Mouse (Mus musculus): ENCODE data around the gene Zfp618. TPM values are rescaled to one million over a fixed set of nuclear protein-coding genes. Genes with fewer than 3 reads are reported as not detected.

The Zfp618 gene
- total and polyA plus RNA-seq, 3 experiments: not detected

- Histone ChIP-seq H3K4me3 (ENCODE audit: control insufficient read depth in 1 of 2, insufficient read depth in 1 of 2, low read depth in 2 of 2, low read length in 2 of 2) (no peak overlapping the region), H3K27me3 (ENCODE audit: control insufficient read depth in 1 of 2, insufficient read depth in 2 of 2, low read length in 2 of 2) (no peaks in the 10 kb centered on the region), H3K9me3 (replicated peaks; ENCODE audit: insufficient read depth, low read length) (no peaks in the 10 kb centered on the region), H3K79me2 (ENCODE audit: control insufficient read depth, insufficient read depth, low read length, poor library complexity) (no peaks in the 10 kb centered on the region), H3K27ac (ENCODE audit: control insufficient read depth, low read depth, low read length) (no peak overlapping the region), H3K4me1 (ENCODE audit: control insufficient read depth in 1 of 2, insufficient read depth in 2 of 2, low read length in 2 of 2) (no peaks in the 10 kb centered on the region), H3K36me3 (ENCODE audit: control insufficient read depth in 1 of 2, insufficient read depth in 2 of 2, low read length in 2 of 2) (no peaks in the 10 kb centered on the region), H3K9ac (ENCODE audit: control insufficient read depth, low read depth, low read length, poor library complexity, severe bottlenecking) (no peak overlapping the region)
- TF ChIP-seq GABPA (IDR thresholded peaks at IDR 0.05; ENCODE audit: low read depth, low read length) (no peak), CHD1 (IDR thresholded peaks at IDR 0.05; ENCODE audit: low read depth, low read length) (no peak), MAZ (IDR thresholded peaks at IDR 0.05; ENCODE audit: low read depth, low read length) (no peak), TCF12 (IDR thresholded peaks at IDR 0.05; ENCODE audit: low read depth, low read length) (no peak), MYB (IDR thresholded peaks at IDR 0.05; ENCODE audit: low read depth, low read length) (no peak), E2F4 (IDR thresholded peaks at IDR 0.05; ENCODE audit: borderline replicate concordance, low read depth, low read length) (no peak), POLR2AphosphoS5 (IDR thresholded peaks at IDR 0.05; ENCODE audit: borderline replicate concordance, low read depth, low read length) (no peak), GATA1 (IDR thresholded peaks at IDR 0.05; ENCODE audit: low read depth, low read length) (no peak), ZMIZ1 (IDR thresholded peaks at IDR 0.05; ENCODE audit: low read depth, low read length) (no peak), CTCF (IDR thresholded peaks at IDR 0.05 in 2 of 3, conservative IDR thresholded peaks at IDR 0.05 in 1 of 3; ENCODE audit: control insufficient read depth in 1 of 3, insufficient read depth in 1 of 3, low read depth in 2 of 3, low read length in 3 of 3, poor library complexity in 1 of 3, severe bottlenecking in 1 of 3) (no peak), MAX (IDR thresholded peaks at IDR 0.05; ENCODE audit: low read length) (no peak), USF2 (IDR thresholded peaks at IDR 0.05; ENCODE audit: borderline replicate concordance in 1 of 2, insufficient read depth in 1 of 2, low read depth in 1 of 2, low read length in 2 of 2) (no peak), ZC3H11A (IDR thresholded peaks at IDR 0.05; ENCODE audit: low read depth, low read length) (no peak), JUND (IDR thresholded peaks at IDR 0.05; ENCODE audit: low read depth, low read length) (no peak), MEF2A (IDR thresholded peaks at IDR 0.05; ENCODE audit: extremely low read depth, insufficient replicate concordance, low read depth, low read length, poor library complexity, severe bottlenecking) (no peak), HCFC1 (IDR thresholded peaks at IDR 0.05; ENCODE audit: low read depth, low read length) (no peak), ETS1 (IDR thresholded peaks at IDR 0.05; ENCODE audit: low read depth, low read length) (no peak), SMC3 (IDR thresholded peaks at IDR 0.05; ENCODE audit: low read depth, low read length) (no peak)
- DNase-seq (ENCODE audit: low read depth, low spot score): no peak
Measured at GRCm38 (mm10) chr4:63057581-63057980, 92.2 kb downstream of the Zfp618 start.

- DNase-seq (ENCODE audit: low read depth, low spot score): no peak
- Histone ChIP-seq H3K9ac (ENCODE audit: control insufficient read depth, low read depth, low read length, poor library complexity, severe bottlenecking) (no peak overlapping the region), H3K27me3 (ENCODE audit: control insufficient read depth in 1 of 2, insufficient read depth in 2 of 2, low read length in 2 of 2) (no peaks in the 10 kb centered on the region), H3K79me2 (ENCODE audit: control insufficient read depth, insufficient read depth, low read length, poor library complexity) (no peaks in the 10 kb centered on the region), H3K9me3 (replicated peaks; ENCODE audit: insufficient read depth, low read length) (no peaks in the 10 kb centered on the region), H3K4me1 (ENCODE audit: control insufficient read depth in 1 of 2, insufficient read depth in 2 of 2, low read length in 2 of 2) (no peaks in the 10 kb centered on the region), H3K4me3 (ENCODE audit: control insufficient read depth in 1 of 2, insufficient read depth in 1 of 2, low read depth in 2 of 2, low read length in 2 of 2) (no peak overlapping the region), H3K36me3 (ENCODE audit: control insufficient read depth in 1 of 2, insufficient read depth in 2 of 2, low read length in 2 of 2) (no peaks in the 10 kb centered on the region), H3K27ac (ENCODE audit: control insufficient read depth, low read depth, low read length) (no peak overlapping the region)
- TF ChIP-seq MYC (IDR thresholded peaks at IDR 0.05; ENCODE audit: low read depth, low read length) (no peak), SIN3A (IDR thresholded peaks at IDR 0.05; ENCODE audit: low read length) (no peak), CTCF (IDR thresholded peaks at IDR 0.05 in 2 of 3, conservative IDR thresholded peaks at IDR 0.05 in 1 of 3; ENCODE audit: control insufficient read depth in 1 of 3, insufficient read depth in 1 of 3, low read depth in 2 of 3, low read length in 3 of 3, poor library complexity in 1 of 3, severe bottlenecking in 1 of 3) (no peak), MXI1 (IDR thresholded peaks at IDR 0.05; ENCODE audit: low read depth, low read length) (no peak), POLR2AphosphoS2 (IDR thresholded peaks at IDR 0.05; ENCODE audit: low read length) (no peak), NRF1 (IDR thresholded peaks at IDR 0.05; ENCODE audit: insufficient read depth, low read depth, low read length, poor library complexity, severe bottlenecking) (no peak), ZNF384 (IDR thresholded peaks at IDR 0.05; ENCODE audit: low read depth, low read length) (no peak), KAT2A (conservative IDR thresholded peaks at IDR 0.05; ENCODE audit: low read depth, low read length) (no peak), JUND (IDR thresholded peaks at IDR 0.05; ENCODE audit: low read depth, low read length) (no peak), USF1 (IDR thresholded peaks at IDR 0.05; ENCODE audit: low read depth, low read length) (no peak), POLR2A (IDR thresholded peaks at IDR 0.05; ENCODE audit: control insufficient read depth in 1 of 2, insufficient read depth in 1 of 2, low read depth in 1 of 2, low read length in 2 of 2, poor library complexity in 1 of 2) (no peak), ZKSCAN1 (IDR thresholded peaks at IDR 0.05; ENCODE audit: low read depth, low read length) (no peak), MAZ (IDR thresholded peaks at IDR 0.05; ENCODE audit: low read depth, low read length) (no peak), TAL1 (IDR thresholded peaks at IDR 0.05; ENCODE audit: low read length) (no peak), USF2 (IDR thresholded peaks at IDR 0.05; ENCODE audit: borderline replicate concordance in 1 of 2, insufficient read depth in 1 of 2, low read depth in 1 of 2, low read length in 2 of 2) (no peak)
Measured at GRCm38 (mm10) chr4:63058686-63059085, 93.3 kb downstream of the Zfp618 start.

Data from MEL (cell line).